Mouse (Mus musculus): Measurements from ENCODE around the gene Tpk1.

- TF ChIP-seq CTCF (IDR thresholded peaks at IDR 0.05; ENCODE audit: low read depth, low read length) (no peak), POLR2A (IDR thresholded peaks at IDR 0.05; ENCODE audit: extremely low read depth, insufficient read depth, low read length) (no peak)
Measured at GRCm38 (mm10) chr6:43632871-43633270, 33.2 kb downstream of the Tpk1 start.
